Comparison of ENCODE assay signal across 12 mouse cellular contexts in the genomic region with DNA sequence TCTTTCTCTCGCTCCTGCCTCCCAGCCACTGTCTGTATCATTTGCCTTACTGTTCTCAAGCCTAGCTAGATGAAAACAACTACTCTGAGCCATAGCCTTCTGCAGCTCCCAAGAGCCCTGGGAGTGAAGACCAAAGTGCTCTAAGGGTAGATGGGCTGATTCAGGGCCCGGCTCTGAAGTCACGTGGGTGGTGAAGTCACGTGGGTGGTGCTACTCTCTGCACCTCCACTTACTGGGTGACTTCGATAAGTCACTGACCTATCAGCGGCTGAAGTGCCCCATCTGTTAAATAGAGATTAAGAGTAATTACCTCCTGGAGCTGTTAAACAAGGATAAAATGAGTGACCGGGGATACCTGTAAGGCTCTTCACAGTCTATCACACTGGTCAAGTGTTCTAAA. TPM values are rescaled to one million over a fixed set of nuclear protein-coding genes. Genes with fewer than 3 reads are reported as not detected.
A peak's percentile ranks its signal among the peaks of the same experiment; 100 is the strongest.
DNase-seq lines count a peak whose midpoint lies in the region; ATAC-seq and TF ChIP-seq lines count a peak whose summit lies in the region.
"Had no signal": no experiment of that assay in that cellular context is flagged by ENCODE, and none has a peak within 500 bp of the region (broad histone marks: within the 10 kb centered on the region; RNA-seq: fewer than 3 reads in every experiment).

No protein-coding gene starts in this region.

- H3K36me3 ChIP-seq in heart, embryonic 11.5 days (ENCODE audit: control insufficient read depth, insufficient read depth, low read length): peaks cover 13% of the 10 kb centered on the region; the same call in 1 of the 2 replicates
- peaks cover 42% of the 10 kb centered on the region for H3K36me3 ChIP-seq in limb, embryonic 10.5 days

- H3K4me3 ChIP-seq in heart, embryonic 11.5 days (ENCODE audit: low read depth, low read length): peak overlapping the region; percentile 6; the same call in 1 of the 2 replicates
- H3K4me3 ChIP-seq in limb, embryonic 10.5 days: no peak overlapping the region
- no peak overlapping the region for H3K4me3 ChIP-seq in lung, adult 2 months (replicated peaks; ENCODE audit: extremely low read depth, low read depth, low read length)

- peaks cover 27% of the 10 kb centered on the region for H3K27me3 ChIP-seq in heart, embryonic 11.5 days (ENCODE audit: control insufficient read depth, insufficient read depth, low read length)
- peaks cover 36% of the 10 kb centered on the region for H3K27me3 ChIP-seq in limb, embryonic 10.5 days (ENCODE audit: low read depth, poor library complexity, severe bottlenecking)

- H3K27ac ChIP-seq in heart, embryonic 11.5 days (ENCODE audit: low read depth, low read length): peak overlapping the region; percentile 73
- H3K27ac ChIP-seq in limb, embryonic 10.5 days: 0 out of 2 replicates have a peak overlapping the region, but pooled peaks have one; percentile 19

- no peak for TF ChIP-seq POLR2A in lung, adult 2 months (IDR thresholded peaks at IDR 0.05; ENCODE audit: borderline replicate concordance, extremely low read depth, low read depth, low read length)

- peak; percentile 87 for ATAC-seq in heart, embryonic 11.5 days (replicated peaks; ENCODE audit: insufficient number of reproducible peaks, low FRiP score, low TSS enrichment)
- ATAC-seq: Patski had no signal

- peaks cover 13% of the 10 kb centered on the region; the same call in 1 of the 2 replicates for H3K4me1 ChIP-seq in heart, embryonic 11.5 days (ENCODE audit: control insufficient read depth, insufficient read depth, low read length)
- peaks cover 43% of the 10 kb centered on the region for H3K4me1 ChIP-seq in limb, embryonic 10.5 days
- peaks cover 22% of the 10 kb centered on the region for H3K4me1 ChIP-seq in lung, adult 2 months (ENCODE audit: control insufficient read depth, insufficient read depth, low read length)

- H3K9ac ChIP-seq in heart, embryonic 11.5 days (ENCODE audit: low read depth, low read length): 0 out of 2 replicates have a peak overlapping the region, but pooled peaks have one; percentile 16

- no peak for TF ChIP-seq CTCF in lung, adult 2 months (IDR thresholded peaks at IDR 0.05; ENCODE audit: insufficient read depth, low read length)

- 40% methylated on average over 7 of the region's 7 CpGs for WGBS in heart, embryonic 11.5 days (ENCODE audit: insufficient replicate concordance)
- 77% methylated on average over 7 of the region's 7 CpGs for WGBS in limb, embryonic 10.5 days
- 41% methylated on average over 7 of the region's 7 CpGs for WGBS in lung, adult 2 months

- H3K4me2 ChIP-seq in heart, embryonic 11.5 days: peak overlapping the region; percentile 42

- no peak for DNase-seq in heart, postnatal 4 days
- peak; percentile 33 for DNase-seq in thymus, postnatal 14 days
- DNase-seq in thymus, postnatal 0 days (ENCODE audit: low spot score): no peak
- no peak for DNase-seq in limb, embryonic 10.5 days (ENCODE audit: low spot score)
- DNase-seq in yolk sac, embryonic 10.5 days (ENCODE audit: low spot score): peak; percentile 68
- no peak for DNase-seq in layer of hippocampus, postnatal 25 days (ENCODE audit: extremely low spot score in 1 of 2, low spot score in 1 of 2)
- no peak for DNase-seq in lung, adult 2 months

- H3K9me3 ChIP-seq in heart, embryonic 11.5 days (replicated peaks; ENCODE audit: control insufficient read depth, low read length): no peaks in the 10 kb centered on the region
- H3K9me3 ChIP-seq in limb, embryonic 10.5 days (replicated peaks): no peaks in the 10 kb centered on the region

RNA-seq across cellular contexts. Expression of a gene that starts 4.5 kb away (rescaled TPM):
- polyA plus RNA-seq in heart, embryonic 11.5 days (2014; fragmentation: Nextera tagmentation; extraction: Ambion mirVana): 0.23 and 0.39 TPM in 2 replicates
- not detected for total RNA-seq in heart, postnatal 4 days (2021)
- polyA plus RNA-seq in thymus, postnatal 0 days (2015; fragmentation: Nextera tagmentation; extraction: Ambion mirVana): 1.1 and 1.5 TPM in 2 replicates
- 1.1 TPM in 2 replicates for polyA plus RNA-seq in limb, embryonic 10.5 days (2016; fragmentation: Nextera tagmentation; extraction: Ambion mirVana)
- not detected for total RNA-seq in layer of hippocampus, postnatal 25 days (2021)
- polyA plus RNA-seq in lung, adult 2 months (2012; rRNA removed): 14.4 and 17.4 TPM in 2 replicates
- total RNA-seq: heart, adult 18-20 months had no signal
- polyA plus RNA-seq: Patski had no signal

RNA-seq across cellular contexts. Expression of a gene that starts 7.8 kb away (rescaled TPM):
- 65.9 and 75.2 TPM in 2 replicates for polyA plus RNA-seq in heart, embryonic 11.5 days (2014; fragmentation: Nextera tagmentation; extraction: Ambion mirVana)
- total RNA-seq in heart, postnatal 4 days (2021): 10 to 100 TPM; 59.7 to 59.9 TPM
- polyA plus RNA-seq in thymus, postnatal 0 days (2015; fragmentation: Nextera tagmentation; extraction: Ambion mirVana): 68.4 and 70.4 TPM in 2 replicates
- 96.7 and 117 TPM in 2 replicates for polyA plus RNA-seq in limb, embryonic 10.5 days (2016; fragmentation: Nextera tagmentation; extraction: Ambion mirVana)
- total RNA-seq in layer of hippocampus, postnatal 25 days (2021): 10 to 100 TPM; 16.5 to 19.0 TPM
- polyA plus RNA-seq in lung, adult 2 months (2012; rRNA removed): 192 and 225 TPM in 2 replicates

RNA-seq across cellular contexts. Expression of a gene that starts 15.7 kb away (rescaled TPM):
- 321 and 331 TPM in 2 replicates for polyA plus RNA-seq in heart, embryonic 11.5 days (2014; fragmentation: Nextera tagmentation; extraction: Ambion mirVana)
- total RNA-seq in heart, postnatal 4 days (2021): 100 to 1,000 TPM; 143 to 166 TPM
- 325 and 342 TPM in 2 replicates for polyA plus RNA-seq in thymus, postnatal 0 days (2015; fragmentation: Nextera tagmentation; extraction: Ambion mirVana)
- polyA plus RNA-seq in limb, embryonic 10.5 days (2016; fragmentation: Nextera tagmentation; extraction: Ambion mirVana): 269 and 280 TPM in 2 replicates
- total RNA-seq in layer of hippocampus, postnatal 25 days (2021): 100 to 1,000 TPM; 112 to 135 TPM
- 151 and 173 TPM in 2 replicates for polyA plus RNA-seq in lung, adult 2 months (2012; rRNA removed)

RNA-seq across cellular contexts. Expression of a gene that starts 16.4 kb away (rescaled TPM):
- 3.1 and 3.3 TPM in 2 replicates for polyA plus RNA-seq in heart, embryonic 11.5 days (2014; fragmentation: Nextera tagmentation; extraction: Ambion mirVana)
- 10 to 100 TPM; 11.0 to 11.6 TPM for total RNA-seq in heart, postnatal 4 days (2021)
- 1.2 and 1.9 TPM in 2 replicates for polyA plus RNA-seq in thymus, postnatal 0 days (2015; fragmentation: Nextera tagmentation; extraction: Ambion mirVana)
- 2.2 and 3.5 TPM in 2 replicates for polyA plus RNA-seq in limb, embryonic 10.5 days (2016; fragmentation: Nextera tagmentation; extraction: Ambion mirVana)
- total RNA-seq in layer of hippocampus, postnatal 25 days (2021): 100 to 1,000 TPM; 192 to 219 TPM
- 32.3 and 42.0 TPM in 2 replicates for polyA plus RNA-seq in lung, adult 2 months (2012; rRNA removed)

RNA-seq across cellular contexts. Expression of a gene that starts 23.8 kb away (rescaled TPM):
- not detected in 2 replicates for polyA plus RNA-seq in heart, embryonic 11.5 days (2014; fragmentation: Nextera tagmentation; extraction: Ambion mirVana)
- not detected for total RNA-seq in heart, postnatal 4 days (2021)
- not detected in 2 replicates for polyA plus RNA-seq in thymus, postnatal 0 days (2015; fragmentation: Nextera tagmentation; extraction: Ambion mirVana)
- not detected in 2 replicates for polyA plus RNA-seq in limb, embryonic 10.5 days (2016; fragmentation: Nextera tagmentation; extraction: Ambion mirVana)
- total RNA-seq in layer of hippocampus, postnatal 25 days (2021): not detected
- polyA plus RNA-seq in lung, adult 2 months (2012; rRNA removed): not detected in 2 replicates
- total RNA-seq: heart, adult 18-20 months had no signal
- polyA plus RNA-seq: cortical plate, adult 2 months; spleen, adult 2 months had no signal

Comparison
In these comparisons a context has a peak if more than half of its experiments do, and no peak if none do; other contexts are left out.
1. DNase-seq: peak in thymus, postnatal 14 days (single experiment) and yolk sac, embryonic 10.5 days (single experiment); none in heart, postnatal 4 days (single experiment), thymus, postnatal 0 days (single experiment), limb, embryonic 10.5 days (single experiment), layer of hippocampus, postnatal 25 days (0 of 2) and lung, adult 2 months (single experiment).